Mouse (Mus musculus) embryonic fibroblast, embryonic 13.5 days (primary cell): Measurements from ENCODE around the gene Wnt3. TPM values are rescaled to one million over a fixed set of nuclear protein-coding genes. Genes with fewer than 3 reads are reported as not detected.

Experiments
- H3K27ac ChIP-seq: 2 replicates; pipeline ENCODE4 v1.5.1; 2012; ENCODE audit warnings: low read length, control low read depth, inconsistent platforms; ENCODE audit not compliant: insufficient read depth
- H3K4me1 ChIP-seq: 2 replicates; pipeline ENCODE4 v1.6.1; 2011; ENCODE audit warnings: low read length; ENCODE audit not compliant: control insufficient read depth, insufficient read depth
- H3K4me3 ChIP-seq: 2 replicates; pipeline ENCODE4 v1.5.1; 2011; ENCODE audit warnings: mild to moderate bottlenecking, control low read depth, low read length; ENCODE audit not compliant: insufficient read depth
- CTCF ChIP-seq: IDR thresholded peaks from 2 replicates; pipeline ENCODE4 v1.5.1; 2011; ENCODE audit warnings: mild to moderate bottlenecking, control low read depth, low read length, moderate library complexity, borderline replicate concordance; ENCODE audit not compliant: insufficient read depth
- POLR2A ChIP-seq: IDR thresholded peaks from 2 replicates; pipeline ENCODE4 v1.6.1; 2011; ENCODE audit warnings: low read depth, mild to moderate bottlenecking, control low read depth, low read length, moderate library complexity
- polyA plus RNA-seq: library from polyadenylated mRNA; stranded (reverse); fragments of >200 nt; gene quantifications from 2 replicates; pipeline ENCODE4 v1.2.4, GENCODE M21; 2011; ENCODE audit warnings: low read depth; ENCODE audit not compliant: missing spikeins, insufficient read length

Wnt3 gene
- polyA plus RNA-seq, 1 experiment: not detected

GRCm38 (mm10) chr11:103831766-103832165 is 57.8 kb downstream of the Wnt3 start:
- TF ChIP-seq CTCF: no peak
- TF ChIP-seq POLR2A: no peak
- no peak overlapping the region for H3K4me3 ChIP-seq
- H3K27ac ChIP-seq: no peak overlapping the region
- no peaks in the 10 kb centered on the region for H3K4me1 ChIP-seq

GRCm38 (mm10) chr11:103832331-103832730 is 58.4 kb downstream of the Wnt3 start:
- H3K4me1 ChIP-seq: no peaks in the 10 kb centered on the region
- no peak overlapping the region for H3K4me3 ChIP-seq
- H3K27ac ChIP-seq: no peak overlapping the region
- TF ChIP-seq CTCF (no peak), POLR2A (no peak)

DNA sequence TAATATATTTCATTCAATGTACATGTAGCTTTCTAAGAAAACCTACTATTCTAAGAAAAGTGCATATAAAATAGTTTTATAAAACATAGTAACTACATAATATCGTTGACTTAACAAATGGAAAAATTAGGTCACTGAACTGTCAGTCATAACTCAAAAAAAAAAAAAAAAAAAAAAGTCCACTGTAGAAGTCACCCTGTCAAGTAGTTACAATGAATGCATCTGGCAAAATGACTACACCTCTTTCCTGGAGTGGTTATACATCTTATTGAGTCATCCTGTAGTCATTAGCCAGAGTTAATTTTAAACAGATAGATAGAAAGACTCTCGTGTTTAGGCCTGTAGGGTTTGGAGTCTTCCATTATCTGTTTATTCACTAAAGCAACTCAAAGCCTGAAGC is 65.0 kb downstream of the Wnt3 start:
- H3K27ac ChIP-seq: no peak overlapping the region
- H3K4me1 ChIP-seq: no peaks in the 10 kb centered on the region
- no peak overlapping the region for H3K4me3 ChIP-seq
- no peak for TF ChIP-seq CTCF
- TF ChIP-seq POLR2A: no peak

- Histone ChIP-seq H3K4me1 (no peaks in the 10 kb centered on the region), H3K4me3 (no peak overlapping the region), H3K27ac (no peak overlapping the region)
- no peak for TF ChIP-seq CTCF
These were observed 66.9 kb downstream of the Wnt3 start for GRCm38 (mm10) chr11:103840834-103841233.

DNA sequence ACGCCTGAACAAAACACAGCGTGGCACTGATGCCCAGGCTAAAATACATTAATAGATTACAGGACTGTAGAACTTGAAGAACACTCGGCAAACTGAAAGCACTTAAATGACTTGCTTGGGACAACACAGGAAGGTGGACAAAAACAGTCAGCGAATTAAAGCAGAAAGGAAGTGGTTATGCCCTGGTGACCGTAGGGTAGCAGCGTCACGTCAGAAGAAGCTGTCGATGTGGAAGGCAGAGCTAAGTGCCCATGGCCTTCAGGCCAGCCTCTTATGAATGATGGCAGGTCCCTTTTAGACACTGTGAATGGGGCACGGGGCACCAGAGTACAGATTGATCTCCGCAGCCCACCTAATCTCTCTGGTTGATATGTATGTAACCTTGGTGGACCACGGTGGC is 74.3 kb downstream of the Wnt3 start:
- Histone ChIP-seq H3K4me3 (no peak overlapping the region), H3K4me1 (no peaks in the 10 kb centered on the region; the same call in 1 of the 2 replicates), H3K27ac (no peak overlapping the region)
- TF ChIP-seq POLR2A: no peak
- no peak for TF ChIP-seq CTCF

GRCm38 (mm10) chr11:103852590-103853283 is 78.8 kb downstream of the Wnt3 start:
- no peak overlapping the region for H3K27ac ChIP-seq
- H3K4me1 ChIP-seq: no peaks in the 10 kb centered on the region; the same call in 1 of the 2 replicates
- no peak overlapping the region for H3K4me3 ChIP-seq
- no peak for TF ChIP-seq CTCF
- no peak for TF ChIP-seq POLR2A

DNA sequence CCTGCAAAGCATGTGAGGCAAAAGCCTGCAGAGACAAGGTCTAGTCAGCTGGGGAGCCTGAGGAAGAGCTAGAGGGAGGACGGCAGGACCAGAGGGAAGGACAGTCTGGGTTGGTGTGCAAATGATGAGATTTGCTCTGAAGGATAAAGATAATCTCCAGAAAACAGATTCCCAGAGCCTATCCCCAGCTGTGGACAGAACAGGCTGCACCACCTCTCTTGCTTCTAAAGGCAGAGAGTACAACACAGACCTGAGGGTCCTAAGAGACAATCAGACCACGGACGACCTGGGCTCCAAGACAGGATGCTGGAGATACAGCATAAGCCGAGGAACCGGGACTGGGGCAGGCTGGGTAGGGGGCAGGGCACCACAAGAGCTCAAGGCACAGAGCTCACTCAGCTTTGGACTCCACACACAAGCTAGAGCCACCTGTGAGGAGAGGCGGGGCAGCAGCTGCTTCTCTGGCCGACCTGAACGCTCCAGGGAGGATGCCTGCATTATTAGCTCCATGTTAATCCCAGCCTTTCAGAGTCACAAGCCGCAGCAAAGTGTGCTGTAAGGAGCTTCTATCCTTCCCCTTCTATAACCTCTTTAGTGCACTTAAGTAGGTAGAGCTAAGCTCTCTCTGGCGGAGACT is 79.5 kb downstream of the Wnt3 start:
- no peaks in the 10 kb centered on the region; the same call in 1 of the 2 replicates for H3K4me1 ChIP-seq
- H3K4me3 ChIP-seq: no peak overlapping the region
- no peak overlapping the region for H3K27ac ChIP-seq
- TF ChIP-seq POLR2A (no peak), CTCF (no peak)

DNA sequence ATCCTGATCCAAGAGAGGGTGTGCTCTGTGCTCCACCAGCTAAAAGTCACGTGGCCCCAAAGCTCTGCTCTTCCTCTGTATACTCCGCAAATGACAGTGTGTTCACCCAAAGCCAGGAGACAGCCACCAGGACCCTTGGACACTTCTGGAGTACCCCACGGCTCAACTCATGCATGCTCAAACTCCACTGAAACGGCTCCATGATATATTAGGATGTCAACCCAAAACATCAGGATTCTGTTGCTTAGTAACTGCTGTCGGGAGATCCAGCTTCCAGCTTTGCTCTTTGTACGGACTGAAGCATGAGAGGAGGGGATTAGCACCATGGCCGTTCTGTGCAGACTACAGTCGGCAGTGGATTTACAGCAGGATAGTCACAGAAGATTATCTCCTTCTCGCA is 80.3 kb downstream of the Wnt3 start:
- TF ChIP-seq CTCF (no peak), POLR2A (no peak)
- H3K27ac ChIP-seq: no peak overlapping the region
- no peaks in the 10 kb centered on the region; the same call in 1 of the 2 replicates for H3K4me1 ChIP-seq
- H3K4me3 ChIP-seq: no peak overlapping the region

DNA sequence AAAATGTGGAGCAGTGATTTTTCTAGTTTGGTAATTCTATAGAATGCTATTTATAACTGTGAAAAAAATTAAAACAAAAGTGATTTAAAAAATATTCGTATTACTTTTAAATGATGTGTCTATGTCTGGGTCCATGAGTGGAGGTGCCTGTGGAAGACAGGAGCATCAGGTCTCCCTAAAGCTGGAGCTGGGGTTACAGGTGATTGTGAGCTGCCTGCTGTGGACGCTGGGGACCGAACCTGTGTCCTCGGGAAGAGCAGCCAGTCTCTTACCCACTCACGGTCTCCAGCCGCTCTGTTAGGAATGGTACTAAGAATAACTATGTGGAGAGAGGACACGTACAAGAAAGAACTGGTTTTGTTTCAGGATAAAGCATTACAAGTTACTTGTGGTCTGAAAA is 82.7 kb downstream of the Wnt3 start:
- Histone ChIP-seq H3K4me3 (no peak overlapping the region), H3K27ac (no peak overlapping the region), H3K4me1 (no peaks in the 10 kb centered on the region; the same call in 1 of the 2 replicates)
- no peak for TF ChIP-seq POLR2A
- no peak for TF ChIP-seq CTCF

- H3K27ac ChIP-seq: no peak overlapping the region
- TF ChIP-seq POLR2A (no peak), CTCF (no peak)
- no peaks in the 10 kb centered on the region for H3K4me1 ChIP-seq
- H3K4me3 ChIP-seq: no peak overlapping the region
These were observed 84.8 kb downstream of the Wnt3 start for GRCm38 (mm10) chr11:103858760-103859159.
